Mouse (Mus musculus): ENCODE measurements around the gene Drc3.

Drc3 gene

DNA sequence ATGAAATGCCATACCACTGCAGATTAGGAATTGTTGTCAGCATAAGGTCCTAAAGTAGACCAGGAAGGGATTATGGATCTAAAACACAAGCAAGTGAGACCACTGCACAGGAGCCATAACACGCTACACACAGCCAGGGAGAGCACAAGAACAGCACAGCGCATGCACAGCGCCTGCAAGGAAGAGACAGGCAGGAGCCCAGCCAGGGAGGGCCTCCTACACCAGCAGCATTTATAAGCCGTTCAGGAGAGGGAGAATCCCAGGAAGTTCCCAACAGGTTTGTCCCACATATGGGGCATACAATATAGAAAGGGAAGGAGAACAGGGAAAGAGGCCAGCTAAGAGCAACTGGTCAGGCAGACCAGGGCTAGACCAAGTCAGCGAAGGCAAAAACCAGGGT, 19.7 kb upstream of the Drc3 start:
- in situ Hi-C loops (cut with MboI; ENCODE audit: unreplicated experiment in 2 of 2) = no loop called here

DNA sequence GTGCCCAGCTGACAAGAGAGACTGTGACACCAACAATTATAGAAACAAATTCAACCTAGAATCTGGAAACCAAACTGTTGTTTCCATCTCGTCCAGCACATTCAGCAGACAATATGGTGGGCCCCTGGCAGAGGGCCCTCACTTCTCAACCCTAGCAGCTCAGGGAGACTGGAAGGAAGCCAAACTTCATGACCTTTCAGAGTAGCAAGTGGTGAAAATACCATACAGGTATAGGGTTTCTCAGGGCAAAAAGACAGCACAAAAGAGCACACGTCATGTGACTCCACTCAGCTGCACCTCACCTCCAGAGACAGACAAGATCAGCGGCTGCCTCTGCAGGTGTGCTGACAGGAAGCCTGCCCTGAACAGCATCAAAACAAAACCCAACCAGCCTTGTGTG, 19.0 kb upstream of the Drc3 start:
- in situ Hi-C loops (cut with MboI; ENCODE audit: unreplicated experiment in 2 of 2) = no loop called here

DNA sequence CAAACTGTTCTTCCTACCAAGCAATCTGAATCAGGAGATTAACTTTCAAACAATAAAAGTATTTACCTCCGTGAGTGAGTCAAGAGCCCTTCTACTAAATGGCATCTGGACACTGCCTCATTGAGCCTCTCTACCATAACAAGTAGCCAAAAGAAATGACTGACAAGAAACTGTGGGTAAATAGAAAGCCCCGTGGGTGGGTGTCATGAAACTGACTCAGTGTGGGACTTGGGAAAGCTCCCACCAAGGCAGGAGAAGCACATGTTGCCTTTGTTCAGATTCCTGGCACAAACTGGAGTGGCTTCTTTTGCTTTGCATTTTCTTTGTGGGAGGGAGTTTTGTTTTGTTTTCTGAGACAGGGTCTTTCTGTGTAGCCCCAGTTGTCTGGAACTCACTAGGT, 17.4 kb upstream of the Drc3 start:
- in situ Hi-C loops (cut with MboI; ENCODE audit: unreplicated experiment in 2 of 2) = no loop called here

DNA sequence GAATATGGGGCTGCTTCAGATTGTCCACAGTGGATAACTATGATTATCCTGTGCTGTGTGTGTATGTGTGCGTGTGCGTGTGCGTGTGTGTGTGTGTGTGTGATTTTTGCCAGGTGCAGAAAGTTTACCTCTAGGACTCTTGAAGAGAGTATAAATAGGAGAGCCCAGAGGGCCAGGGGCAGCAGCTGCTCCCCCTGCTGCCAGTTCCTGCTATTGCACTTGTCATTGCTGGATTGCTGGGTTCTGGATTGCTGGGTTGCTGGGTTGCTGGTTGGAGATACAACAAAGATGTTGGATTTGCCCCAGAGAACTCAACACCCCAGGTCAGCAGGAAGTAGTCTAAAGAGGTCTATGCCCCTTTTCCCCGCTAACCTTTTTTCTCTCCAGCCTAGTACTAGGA, 14.8 kb upstream of the Drc3 start:
- in situ Hi-C loops (cut with MboI; ENCODE audit: unreplicated experiment in 2 of 2) = no loop called here

DNA sequence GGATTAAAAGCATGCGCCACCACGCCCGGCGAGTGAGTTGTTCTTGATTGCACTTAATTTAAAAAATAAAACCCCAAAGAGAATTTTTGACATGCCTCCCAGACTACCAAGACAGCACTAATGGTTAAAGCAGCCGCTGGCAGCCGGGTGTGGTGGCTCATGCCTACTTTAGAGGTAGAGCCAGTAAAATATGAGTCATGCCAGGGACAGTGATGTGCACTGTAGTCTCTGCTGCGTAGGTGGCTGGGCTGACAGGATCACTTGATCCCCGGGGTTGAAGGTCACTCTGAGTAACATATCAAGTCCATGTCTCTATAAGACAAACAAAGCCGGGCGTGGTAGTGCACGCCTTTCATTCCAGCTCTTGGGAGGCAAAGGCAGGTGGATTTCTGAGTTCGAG, 13.8 kb upstream of the Drc3 start:
- in situ Hi-C loops (cut with MboI; ENCODE audit: unreplicated experiment in 2 of 2) = no loop called here

DNA sequence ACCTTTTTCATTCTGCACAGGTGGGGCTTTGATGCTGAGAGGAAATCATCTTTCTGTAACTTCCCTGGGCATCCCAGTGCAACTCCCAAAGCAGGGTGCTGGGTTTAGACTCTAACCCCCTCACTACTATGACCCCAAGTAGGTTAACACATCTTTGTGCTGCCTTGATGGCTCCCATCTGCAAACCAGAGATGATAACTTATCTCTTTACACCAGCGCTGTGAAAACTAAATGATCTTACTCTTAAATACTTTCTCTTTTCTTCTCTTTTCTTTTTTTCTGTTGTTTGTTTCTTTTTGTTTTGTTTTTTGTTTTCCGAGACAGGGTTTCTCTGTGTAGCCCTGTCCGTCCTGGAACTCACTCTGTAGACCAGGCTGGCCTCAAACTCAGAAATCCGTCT, 7.3 kb upstream of the Drc3 start:
- in situ Hi-C loops (cut with MboI; ENCODE audit: unreplicated experiment in 2 of 2) = no loop called here

DNA sequence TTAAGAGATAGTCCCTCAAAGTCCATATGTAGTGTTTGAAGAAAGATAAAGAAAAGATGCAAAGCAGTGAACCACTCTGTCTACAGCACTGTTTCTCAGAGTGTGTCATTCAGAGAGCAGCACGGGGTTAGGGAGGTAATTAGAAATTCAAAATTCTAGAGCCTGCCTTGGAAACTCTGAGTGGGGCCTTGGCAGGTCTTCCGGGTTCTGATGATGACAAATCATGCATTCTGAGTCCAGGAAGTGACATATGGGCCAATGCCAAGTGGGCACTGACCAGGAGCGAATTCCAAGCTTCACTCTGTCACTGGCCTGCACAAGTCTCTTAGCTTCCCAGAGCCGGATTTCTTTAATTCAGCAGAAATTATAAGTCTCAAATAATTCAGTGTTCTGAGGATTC, 6.6 kb upstream of the Drc3 start:
- in situ Hi-C loops (cut with MboI; ENCODE audit: unreplicated experiment in 2 of 2) = no loop called here

DNA sequence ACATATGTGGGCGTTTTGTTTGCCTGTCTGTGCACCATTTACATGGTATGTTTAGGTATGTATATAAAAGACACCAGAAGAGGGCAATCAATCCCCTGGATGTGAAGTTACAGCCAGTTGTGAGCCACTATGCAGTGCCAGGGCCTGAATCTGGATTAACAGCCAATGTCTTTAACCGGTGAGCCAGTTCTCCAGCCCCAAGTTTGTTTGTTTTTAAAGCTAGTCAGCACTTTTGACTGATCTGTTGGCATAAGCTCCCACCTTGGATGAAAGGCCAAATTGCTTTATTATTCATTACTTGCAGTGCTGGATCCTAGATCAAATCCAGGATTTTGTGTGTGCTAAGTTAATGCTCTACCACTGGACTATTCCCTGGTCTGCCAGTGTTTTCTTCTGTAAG, 1.7 kb upstream of the Drc3 start:
- in situ Hi-C loops (cut with MboI; ENCODE audit: unreplicated experiment in 2 of 2) = no loop called here

DNA sequence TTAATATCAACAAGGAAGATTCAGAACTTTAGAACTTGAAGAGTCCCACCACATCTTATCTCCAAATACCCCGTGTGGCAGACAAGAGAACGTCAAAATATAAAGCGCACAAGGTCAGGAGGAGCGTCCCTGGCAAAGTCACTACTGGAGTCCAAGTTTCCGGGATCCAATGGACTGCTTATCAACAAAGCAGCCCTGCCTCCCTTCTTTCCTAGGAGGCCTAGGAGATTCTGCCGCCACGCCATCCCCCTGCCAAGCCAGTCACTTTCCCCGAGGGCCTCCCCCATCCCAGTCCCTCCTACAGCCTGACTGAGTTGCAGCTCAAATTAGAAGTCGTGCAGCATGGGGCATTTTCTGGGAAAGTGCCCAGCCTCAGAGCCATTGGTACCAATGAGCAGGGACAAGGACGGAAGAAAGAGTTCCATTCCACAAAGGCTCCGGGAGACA, 1.2 kb upstream of the Drc3 start:
- in situ Hi-C loops (cut with MboI; ENCODE audit: unreplicated experiment in 2 of 2) = no loop called here

DNA sequence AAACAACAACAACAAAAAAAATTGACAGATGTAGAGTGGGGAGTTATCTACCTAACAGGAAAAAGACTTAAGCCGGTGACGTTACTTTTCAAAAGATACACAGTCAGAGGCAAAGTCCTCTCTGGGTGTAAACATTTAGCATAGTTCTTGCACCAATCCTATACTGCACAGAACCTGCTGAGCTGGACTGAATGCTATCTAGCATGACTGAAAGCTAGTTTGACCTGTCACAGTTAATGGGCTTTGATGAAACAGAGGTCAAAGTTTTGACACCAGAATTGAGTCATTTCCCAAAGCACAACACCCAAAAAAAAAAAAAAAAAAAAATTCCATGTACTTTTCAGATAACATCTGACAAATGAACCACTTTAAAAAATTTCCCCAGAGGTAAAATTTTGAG, 2.8 kb downstream of the Drc3 start:
- in situ Hi-C loops (cut with MboI; ENCODE audit: unreplicated experiment in 2 of 2) = no loop called here

DNA sequence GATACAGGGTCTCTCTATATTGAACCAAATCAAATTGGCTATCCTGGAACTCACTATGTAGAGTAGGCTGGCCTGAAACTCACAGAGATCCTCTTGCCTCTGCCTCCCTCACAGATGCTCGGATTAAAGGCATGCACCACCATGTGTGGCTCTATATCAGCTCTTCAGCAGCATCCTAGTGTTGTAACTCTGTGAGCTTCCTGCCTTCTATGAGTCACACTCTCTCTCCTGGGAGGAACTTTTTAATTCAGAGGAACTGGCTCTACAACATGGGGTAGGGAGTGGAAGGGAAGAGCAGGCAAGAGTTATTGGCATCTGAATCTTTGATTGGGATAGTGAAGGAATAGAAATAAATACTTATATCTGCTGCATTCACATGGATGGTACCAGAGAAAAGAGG, 4.0 kb downstream of the Drc3 start:
- in situ Hi-C loops (cut with MboI; ENCODE audit: unreplicated experiment in 2 of 2) = no loop called here

DNA sequence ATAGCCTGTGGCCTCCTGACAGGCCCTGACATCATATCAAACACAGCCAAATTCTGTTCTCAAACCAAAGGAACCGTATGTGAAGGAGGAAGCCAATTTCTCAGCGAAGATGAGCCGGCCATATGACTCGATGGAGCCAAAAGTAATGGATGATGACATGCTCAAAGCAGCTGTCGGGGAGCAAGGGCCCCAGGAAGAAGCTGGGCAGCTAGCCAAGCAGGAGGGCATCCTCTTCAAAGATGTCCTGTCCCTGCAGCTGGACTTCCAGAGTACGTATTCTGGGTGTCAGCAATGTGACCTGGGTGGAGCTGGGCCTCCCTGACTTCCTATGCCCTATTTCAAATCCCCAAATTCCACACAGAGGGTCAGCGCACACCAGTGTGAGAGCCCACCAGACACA, 5.4 kb downstream of the Drc3 start:
- in situ Hi-C loops (cut with MboI; ENCODE audit: unreplicated experiment in 2 of 2) = no loop called here

DNA sequence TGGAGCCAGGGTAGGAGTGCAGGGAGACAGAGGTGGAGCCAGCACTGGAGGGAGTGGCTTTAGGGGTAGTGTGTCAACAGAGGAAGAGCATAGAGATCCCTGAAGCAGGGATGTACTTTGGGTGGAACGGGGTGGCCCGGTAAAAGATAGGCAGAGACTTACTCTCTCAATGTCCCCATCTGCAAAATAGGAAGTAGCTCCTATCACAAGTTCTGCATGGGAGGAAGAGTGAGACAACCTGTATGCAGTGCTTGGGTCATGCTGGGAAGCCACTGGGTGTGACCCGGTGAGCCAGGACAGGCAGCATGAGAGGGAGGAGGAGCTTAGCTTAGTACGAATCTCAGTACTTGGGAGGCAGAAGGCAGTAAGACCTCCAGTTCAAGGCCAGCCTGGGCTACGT, 6.0 kb downstream of the Drc3 start:
- in situ Hi-C loops (cut with MboI; ENCODE audit: unreplicated experiment in 2 of 2) = no loop called here

DNA sequence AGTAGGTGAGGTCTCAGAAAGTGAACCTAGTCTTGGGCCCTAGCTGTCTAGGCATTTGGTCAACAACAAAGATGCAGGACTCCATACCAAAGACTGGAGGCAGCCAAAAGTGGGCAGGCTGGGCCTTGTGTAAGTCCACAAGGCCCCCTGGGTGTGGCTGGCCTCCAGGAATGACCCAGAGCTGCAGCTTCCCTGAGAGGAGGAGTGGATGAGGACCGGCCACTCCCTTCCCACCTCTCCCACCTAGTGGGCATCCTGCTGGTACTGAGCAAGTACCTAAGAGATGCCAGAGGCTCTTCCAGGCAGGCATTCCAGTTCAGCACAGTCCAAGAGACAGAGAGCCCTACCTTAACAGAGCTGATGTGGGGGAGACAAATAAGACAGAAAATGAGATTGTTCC, 6.8 kb downstream of the Drc3 start:
- in situ Hi-C loops (cut with MboI; ENCODE audit: unreplicated experiment in 2 of 2) = no loop called here

DNA sequence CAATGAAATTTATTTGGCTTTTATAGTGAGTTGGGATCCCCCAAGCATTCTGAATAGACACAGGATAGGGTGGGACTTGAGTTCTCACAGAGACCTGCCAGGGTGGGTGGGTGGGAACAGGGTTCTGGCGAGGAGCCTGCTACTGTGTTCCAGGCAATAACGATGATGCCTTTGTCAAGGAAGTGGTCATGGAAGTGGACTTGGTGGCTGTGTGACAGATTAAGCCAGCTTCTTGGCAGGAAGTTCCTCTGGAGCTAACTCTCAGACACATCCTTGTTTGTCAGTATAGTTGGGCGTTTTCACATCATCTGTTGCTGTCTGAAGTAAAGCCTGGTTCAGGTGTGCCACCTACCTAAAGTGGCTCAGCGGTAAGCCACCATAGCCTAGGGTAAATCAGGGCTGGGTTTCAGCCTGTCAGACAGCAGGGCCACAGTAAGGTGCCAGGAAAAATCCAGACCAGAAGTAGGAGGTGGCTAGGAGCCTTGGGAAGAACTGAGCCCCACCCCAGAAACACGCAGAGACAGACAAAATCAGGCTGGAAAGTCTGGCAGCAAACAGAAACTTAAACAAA, 7.6 kb downstream of the Drc3 start:
- in situ Hi-C loops (cut with MboI; ENCODE audit: unreplicated experiment in 2 of 2) = no loop called here

DNA sequence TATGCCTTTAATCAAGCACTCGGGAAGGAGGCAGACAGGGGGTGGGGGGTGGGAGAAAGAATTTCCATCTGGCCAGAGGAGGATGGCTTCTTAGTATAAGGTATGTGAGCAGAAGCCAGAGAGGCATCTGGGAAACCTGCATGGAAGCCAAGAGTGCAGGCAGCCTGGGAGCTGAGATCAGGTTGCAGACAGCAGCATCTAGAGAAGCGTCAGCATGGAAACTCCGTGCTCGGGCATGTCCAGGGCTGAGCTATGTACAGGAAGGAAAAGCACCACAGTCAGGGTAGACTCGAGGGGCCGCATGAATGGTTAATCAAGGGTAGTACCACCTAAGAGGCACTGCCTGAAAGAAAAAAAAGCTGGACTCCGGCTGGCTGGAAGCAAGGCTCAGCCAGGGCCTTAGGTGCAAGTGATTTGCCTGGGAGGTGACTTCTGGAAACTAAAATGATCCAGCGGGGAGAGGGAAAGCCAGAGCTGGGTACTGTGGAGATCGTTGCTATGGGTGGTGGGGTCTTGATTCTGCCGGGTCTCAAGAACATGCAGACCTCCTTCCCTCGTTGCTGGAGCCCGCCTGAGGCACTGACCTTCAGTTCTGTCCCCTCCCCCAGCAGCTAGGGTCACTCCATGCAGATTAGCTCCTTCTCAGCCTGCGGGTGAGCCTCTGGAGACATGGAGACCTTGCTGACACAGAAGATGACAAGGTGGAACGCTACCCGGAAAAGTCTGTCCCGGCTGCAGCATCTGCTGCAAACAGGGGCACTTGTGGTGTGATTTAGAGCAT, 13.3 kb downstream of the Drc3 start:
- in situ Hi-C loops (cut with MboI; ENCODE audit: unreplicated experiment in 2 of 2) = no loop called here

DNA sequence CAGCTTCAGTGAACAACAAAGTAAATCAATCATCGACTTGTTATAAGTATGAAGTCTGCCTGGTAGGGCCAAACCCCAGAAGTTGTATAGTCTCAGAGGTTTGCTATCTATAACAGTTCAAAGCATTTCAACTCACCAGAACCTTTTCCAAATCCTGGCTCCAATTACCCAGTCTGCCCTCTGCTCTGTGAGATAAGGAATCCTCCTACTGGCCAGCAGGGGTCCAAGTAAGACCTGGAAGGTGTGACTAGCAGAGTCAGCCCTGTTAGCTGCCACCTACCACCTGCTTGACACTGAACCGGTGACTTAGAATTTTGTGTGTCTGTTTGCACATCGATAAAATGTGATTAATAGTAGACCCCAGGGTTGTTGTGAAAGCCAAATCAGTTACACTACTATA, 14.1 kb downstream of the Drc3 start:
- in situ Hi-C loops (cut with MboI; ENCODE audit: unreplicated experiment in 2 of 2) = no loop called here

DNA sequence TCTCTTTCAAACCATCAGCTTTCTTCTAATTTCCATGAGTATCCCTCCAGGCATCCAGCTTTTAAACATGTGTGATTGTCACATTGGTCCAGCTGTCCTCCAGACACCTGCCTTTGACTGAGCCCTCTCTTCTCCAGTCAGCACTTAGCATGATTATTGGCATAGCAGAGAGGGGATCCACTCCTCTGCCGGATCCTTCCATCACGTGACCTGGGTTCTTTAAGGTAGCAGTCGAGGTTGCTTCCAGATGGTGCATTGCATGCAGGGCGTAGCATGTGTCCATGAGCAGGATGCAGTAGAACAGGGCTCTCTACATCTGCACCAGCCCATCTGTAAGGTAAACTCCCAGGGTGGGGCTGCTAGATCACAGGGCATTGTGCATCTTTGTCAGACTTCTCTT, 15.8 kb downstream of the Drc3 start:
- in situ Hi-C loops (cut with MboI; ENCODE audit: unreplicated experiment in 2 of 2) = no loop called here

DNA sequence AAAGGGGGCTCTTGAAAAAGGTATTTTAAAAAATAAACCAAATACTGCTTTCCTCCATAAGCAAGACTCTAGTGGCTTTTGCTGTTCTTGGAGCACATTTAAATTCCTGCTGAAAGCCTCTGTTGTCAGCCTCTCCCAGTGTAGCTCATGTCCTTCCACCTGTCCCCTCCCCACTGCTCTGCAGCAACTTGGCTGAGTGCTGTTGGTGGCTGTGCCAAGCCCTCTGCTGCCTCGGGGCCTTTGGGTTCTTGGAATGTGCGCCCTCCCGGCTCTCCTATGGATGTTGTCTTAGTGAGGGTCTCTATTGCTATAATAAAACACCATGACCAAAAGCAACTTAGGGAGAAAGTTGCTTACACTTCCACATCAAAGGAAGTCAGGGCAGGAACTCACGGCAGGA, 16.3 kb downstream of the Drc3 start:
- in situ Hi-C loops (cut with MboI; ENCODE audit: unreplicated experiment in 2 of 2) = no loop called here

DNA sequence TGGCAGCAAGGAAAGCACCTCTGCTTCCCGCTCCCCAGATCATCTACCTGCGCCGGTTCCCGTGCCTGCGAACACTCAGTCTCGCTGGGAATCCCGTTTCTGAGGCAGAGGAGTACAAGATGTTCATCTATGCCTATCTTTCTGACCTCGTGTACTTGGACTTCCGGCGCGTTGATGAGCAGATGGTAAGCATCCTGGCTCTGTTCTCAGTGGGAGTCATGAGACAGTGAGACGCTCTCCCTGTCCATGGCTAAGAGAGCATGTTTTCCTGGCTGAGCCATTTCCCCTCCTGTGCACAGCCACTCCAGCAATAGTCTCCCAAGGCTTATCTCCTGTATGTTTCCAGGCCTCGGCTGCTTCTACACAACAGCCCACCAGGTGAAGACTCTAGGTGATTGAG, 17.3 kb downstream of the Drc3 start:
- in situ Hi-C loops (cut with MboI; ENCODE audit: unreplicated experiment in 2 of 2) = no loop called here

DNA sequence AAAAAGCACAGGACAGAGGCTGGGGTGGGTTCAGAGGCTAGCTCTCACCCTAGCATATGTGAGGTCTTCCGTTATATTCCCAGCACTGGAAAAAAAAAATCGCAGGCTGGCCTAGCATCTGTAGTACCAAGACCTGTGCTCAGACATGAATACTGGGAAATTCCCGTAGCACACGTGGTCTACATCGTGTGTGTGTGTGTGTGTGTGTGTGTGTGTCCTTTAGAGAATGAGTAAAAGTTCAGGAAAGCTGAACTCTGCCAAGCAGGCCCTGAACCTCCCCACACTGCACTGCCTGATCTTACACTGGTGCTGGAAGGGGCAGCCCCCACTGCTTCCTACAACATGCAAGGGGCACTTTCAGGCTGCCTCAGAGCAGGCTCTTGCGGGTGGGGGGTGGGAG, 21.4 kb downstream of the Drc3 start:
- in situ Hi-C loops (cut with MboI; ENCODE audit: unreplicated experiment in 2 of 2) = no loop called here

DNA sequence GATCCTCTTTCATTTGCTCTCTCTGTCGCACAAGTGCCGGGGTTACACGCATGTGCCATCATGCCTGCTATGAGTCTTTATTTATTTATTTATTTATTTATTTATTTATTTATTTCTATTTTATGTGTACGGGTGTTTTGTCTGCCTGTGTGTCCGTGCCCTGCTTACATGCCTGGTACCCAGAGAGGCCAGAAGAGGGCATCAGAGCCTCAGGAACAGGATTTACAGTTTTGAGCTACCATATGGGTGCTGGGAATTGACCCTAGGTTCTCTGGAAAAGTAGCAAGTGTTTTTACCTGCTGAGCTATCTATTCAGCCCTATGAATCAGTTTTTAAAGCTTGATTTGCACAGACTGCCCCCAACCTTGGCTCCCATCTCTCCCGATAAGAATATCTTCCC, 30.4 kb downstream of the Drc3 start:
- in situ Hi-C loops (cut with MboI; ENCODE audit: unreplicated experiment in 2 of 2) = no loop called here

All from v-Abl transformed pro-B cells (cell line).